Mouse (Mus musculus) lung, embryonic 14.5 days (tissue): ENCODE data around the gene Smap1. TPM values are rescaled to one million over a fixed set of nuclear protein-coding genes. Genes with fewer than 3 reads are reported as not detected.
A peak's percentile ranks its signal among the peaks of the same experiment; 100 is the strongest.

ENCODE experiments used
- ATAC-seq: fragments of 200-750 bp; cut with Nextera tagmentation; 2 replicates; pipeline ENCODE4 v1.8.0; 2017; ENCODE audit warnings: mild to moderate bottlenecking, moderate TSS enrichment, moderate library complexity; ENCODE audit not compliant: insufficient read depth
- DNase-seq: peaks from one replicate; pipeline ENCODE4 v3.0.0-alpha.2; 2015
- H3K27ac ChIP-seq: fragments of 300-500 bp; sonication (generic); 2 replicates; pipeline ENCODE4 v1.5.1; 2014; ENCODE audit warnings: low read depth, mild to moderate bottlenecking, moderate library complexity
- H3K27me3 ChIP-seq: fragments of 300-500 bp; sonication (generic); 2 replicates; pipeline ENCODE4 v1.6.1; 2014; ENCODE audit warnings: low read length, control low read depth; ENCODE audit not compliant: insufficient read depth
- H3K36me3 ChIP-seq: fragments of 300-500 bp; sonication (generic); 2 replicates; pipeline ENCODE4 v1.6.1; 2014; ENCODE audit warnings: control low read depth; ENCODE audit not compliant: insufficient read depth
- H3K4me1 ChIP-seq: fragments of 300-500 bp; sonication (generic); 2 replicates; pipeline ENCODE4 v1.6.1; 2014; ENCODE audit warnings: antibody characterized with exemption, control low read depth; ENCODE audit not compliant: insufficient read depth
- H3K4me2 ChIP-seq: fragments of 300-500 bp; sonication (generic); 2 replicates; pipeline ENCODE4 v1.6.1; 2014; ENCODE audit warnings: mild to moderate bottlenecking
- H3K4me3 ChIP-seq: fragments of 300-500 bp; sonication (generic); 2 replicates; pipeline ENCODE4 v1.5.1; 2014; ENCODE audit warnings: low read depth, low read length
- H3K9ac ChIP-seq: fragments of 300-500 bp; sonication (generic); 2 replicates; pipeline ENCODE4 v1.6.1; 2014
- H3K9me3 ChIP-seq: fragments of 300-500 bp; sonication (generic); 2 replicates; pipeline ENCODE4 v1.6.1; 2016; ENCODE audit warnings: low read depth, low read length, control low read depth
- CTCF ChIP-seq: IDR thresholded peaks from 2 replicates; pipeline ENCODE4 v1.5.1; 2016; ENCODE audit warnings: antibody characterized with exemption, low read depth
- WGBS: fragments of 180-500 bp; shearing (Covaris S2); extraction: QIAGEN DNeasy Blood & Tissue Kit; methylation state at CpG from one replicate; pipeline ENCODE4 v1.1.7; 2014; 5-methylcytosine and 5-hydroxymethylcytosine counted together
- polyA plus RNA-seq: library from polyadenylated mRNA; unstranded; fragments of >200 nt; fragmentation: Nextera tagmentation; extraction: Ambion mirVana; gene quantifications from 2 replicates; pipeline ENCODE4 v1.2.1, GENCODE M21; 2014

Smap1 gene
- polyA plus RNA-seq, 1 experiment from 2014 or later, result 50.2 TPM

- H3K4me3 ChIP-seq, result no peak overlapping the region
- H3K9ac ChIP-seq, result no peak overlapping the region
- ATAC-seq (no peak), DNase-seq (no peak)
- no peak for TF ChIP-seq CTCF
- no peaks in the 10 kb centered on the region for H3K9me3 ChIP-seq
- no peaks in the 10 kb centered on the region for H3K4me1 ChIP-seq
- H3K27ac ChIP-seq, result no peak overlapping the region
- H3K4me2 ChIP-seq, result no peak overlapping the region
- H3K36me3 ChIP-seq, result no peaks in the 10 kb centered on the region
- WGBS, result 84% methylated on average over 4 of the region's 4 CpGs
- no peaks in the 10 kb centered on the region for H3K27me3 ChIP-seq
These were observed 6.6 kb downstream of the Smap1 start for GRCm38 (mm10) chr1:23915483-23915882.

- 69% methylated on average over 2 of the region's 2 CpGs for WGBS
- DNase-seq, result no peak
These were observed 9.1 kb downstream of the Smap1 start for GRCm38 (mm10) chr1:23912988-23913387.

GRCm38 (mm10) chr1:23906082-23906481 lies 16.0 kb downstream of the Smap1 start:
- H3K4me1 ChIP-seq, result no peaks in the 10 kb centered on the region
- TF ChIP-seq CTCF, result peak; percentile 50
- H3K27me3 ChIP-seq, result no peaks in the 10 kb centered on the region
- no peaks in the 10 kb centered on the region for H3K9me3 ChIP-seq
- ATAC-seq (no peak), DNase-seq (peak; percentile 56)
- no peak overlapping the region for H3K27ac ChIP-seq
- no peak overlapping the region for H3K9ac ChIP-seq
- no peaks in the 10 kb centered on the region for H3K36me3 ChIP-seq
- no peak overlapping the region for H3K4me3 ChIP-seq
- H3K4me2 ChIP-seq, result no peak overlapping the region

More at GRCm38 (mm10) chr1:23912988-23913387, 9.1 kb downstream of the Smap1 start:
- Histone ChIP-seq H3K27ac (no peak overlapping the region), H3K4me3 (no peak overlapping the region), H3K27me3 (no peaks in the 10 kb centered on the region), H3K4me1 (no peaks in the 10 kb centered on the region), H3K36me3 (no peaks in the 10 kb centered on the region), H3K9me3 (no peaks in the 10 kb centered on the region), H3K9ac (no peak overlapping the region), H3K4me2 (no peak overlapping the region)
- no peak for TF ChIP-seq CTCF
- no peak for ATAC-seq

GRCm38 (mm10) chr1:23903340-23903739 lies 18.8 kb downstream of the Smap1 start:
- 83% methylated on average over 3 of the region's 3 CpGs for WGBS
- no peak overlapping the region for H3K27ac ChIP-seq
- TF ChIP-seq CTCF, result no peak

GRCm38 (mm10) chr1:23902736-23903135 lies 19.4 kb downstream of the Smap1 start:
- Histone ChIP-seq H3K9ac (no peak overlapping the region), H3K4me1 (no peaks in the 10 kb centered on the region), H3K36me3 (no peaks in the 10 kb centered on the region), H3K4me2 (no peak overlapping the region), H3K27ac (no peak overlapping the region), H3K9me3 (no peaks in the 10 kb centered on the region), H3K4me3 (no peak overlapping the region), H3K27me3 (no peaks in the 10 kb centered on the region)
- 79% methylated on average over 2 of the region's 2 CpGs for WGBS
- no peak for DNase-seq
- no peak for TF ChIP-seq CTCF
- no peak for ATAC-seq

More at GRCm38 (mm10) chr1:23903340-23903739, 18.8 kb downstream of the Smap1 start:
- DNase-seq, result no peak
- H3K9me3 ChIP-seq, result no peaks in the 10 kb centered on the region
- ATAC-seq, result no peak
- H3K4me2 ChIP-seq, result no peak overlapping the region
- H3K4me3 ChIP-seq, result no peak overlapping the region
- H3K4me1 ChIP-seq, result no peaks in the 10 kb centered on the region
- no peaks in the 10 kb centered on the region for H3K36me3 ChIP-seq
- H3K9ac ChIP-seq, result no peak overlapping the region
- H3K27me3 ChIP-seq, result no peaks in the 10 kb centered on the region

GRCm38 (mm10) chr1:23899647-23900020 lies 22.5 kb downstream of the Smap1 start:
- Histone ChIP-seq H3K9ac (no peak overlapping the region), H3K4me3 (no peak overlapping the region), H3K4me2 (no peak overlapping the region), H3K36me3 (no peaks in the 10 kb centered on the region), H3K27ac (no peak overlapping the region), H3K4me1 (no peaks in the 10 kb centered on the region), H3K27me3 (no peaks in the 10 kb centered on the region), H3K9me3 (no peaks in the 10 kb centered on the region)
- no peak for TF ChIP-seq CTCF
- 73% methylated on average over 5 of the region's 5 CpGs for WGBS
- ATAC-seq (no peak), DNase-seq (no peak)

GRCm38 (mm10) chr1:23899020-23899646 lies 23.0 kb downstream of the Smap1 start:
- Histone ChIP-seq H3K36me3 (no peaks in the 10 kb centered on the region), H3K4me3 (no peak overlapping the region), H3K9me3 (no peaks in the 10 kb centered on the region), H3K9ac (no peak overlapping the region), H3K27me3 (no peaks in the 10 kb centered on the region), H3K4me2 (no peak overlapping the region), H3K4me1 (no peaks in the 10 kb centered on the region), H3K27ac (no peak overlapping the region)
- ATAC-seq, result no peak
- no peak for DNase-seq
- 70% methylated on average over 3 of the region's 3 CpGs for WGBS
- no peak for TF ChIP-seq CTCF

- Histone ChIP-seq H3K4me1 (no peaks in the 10 kb centered on the region), H3K36me3 (no peaks in the 10 kb centered on the region), H3K9ac (no peak overlapping the region), H3K4me3 (no peak overlapping the region), H3K4me2 (no peak overlapping the region), H3K9me3 (no peaks in the 10 kb centered on the region), H3K27me3 (no peaks in the 10 kb centered on the region), H3K27ac (no peak overlapping the region)
- WGBS, result 20% methylated on average over 1 of the region's 1 CpGs
- no peak for ATAC-seq
- no peak for TF ChIP-seq CTCF
- no peak for DNase-seq
These were observed 30.0 kb downstream of the Smap1 start for GRCm38 (mm10) chr1:23892072-23892471.
